Comparison of ENCODE assay signal across 25 mouse cellular contexts in the genomic region with DNA sequence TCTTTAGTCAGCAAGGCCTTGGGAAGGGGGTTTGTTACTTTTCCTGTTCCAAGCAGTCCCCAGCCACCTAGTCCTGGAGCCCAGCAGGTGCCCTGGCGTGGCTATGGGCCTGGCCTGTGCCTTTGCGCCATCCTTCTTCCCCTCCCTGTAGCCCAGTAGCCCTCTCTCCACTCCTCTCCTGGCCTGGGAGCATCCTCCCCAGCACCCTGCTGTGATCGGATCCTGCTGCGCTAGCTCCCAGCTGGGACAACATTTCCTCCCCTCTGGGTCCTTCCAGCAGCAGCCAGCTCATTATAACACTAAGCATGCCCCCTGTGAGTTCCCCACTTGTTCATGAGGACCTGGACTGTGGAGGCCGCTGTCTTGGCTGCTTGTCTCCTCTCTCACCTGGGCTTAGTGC. TPM values are rescaled to one million over a fixed set of nuclear protein-coding genes. Genes with fewer than 3 reads are reported as not detected.
"Had no signal": no experiment of that assay in that cellular context is flagged by ENCODE, and none has a peak within 500 bp of the region (broad histone marks: within the 10 kb centered on the region; RNA-seq: fewer than 3 reads in every experiment).

No protein-coding gene starts in this region.

- H3K4me3 ChIP-seq: limb, embryonic 10.5 days; limb, embryonic 13.5 days; liver, embryonic 12.5 days; liver, embryonic 15.5 days; lung, embryonic 15.5 days; midbrain, embryonic 12.5 days had no signal

- H3K9me3 ChIP-seq: limb, embryonic 10.5 days; limb, embryonic 13.5 days; liver, embryonic 12.5 days; liver, embryonic 15.5 days; lung, embryonic 15.5 days; megakaryocyte, embryonic 14.5 days; midbrain, embryonic 12.5 days had no signal

- ATAC-seq: liver, embryonic 12.5 days had no signal

- DNase-seq: kidney, adult 18-20 months; kidney, adult 9 months; kidney, postnatal 14 days; kidney, postnatal 4 days; layer of hippocampus, postnatal 36 days; liver; lung, adult 18-20 months; lung, postnatal 10 days; lung, postnatal 36 days; thymus, adult 2 months; thymus, postnatal 14 days; thymus, postnatal 4 days had no signal

- H3K4me2 ChIP-seq: limb, embryonic 13.5 days; liver, embryonic 12.5 days; liver, embryonic 15.5 days; lung, embryonic 15.5 days; midbrain, embryonic 12.5 days had no signal

- H3K27ac ChIP-seq: limb, embryonic 10.5 days; limb, embryonic 13.5 days; liver, embryonic 12.5 days; liver, embryonic 15.5 days; lung, embryonic 15.5 days; midbrain, embryonic 12.5 days had no signal

- H3K27me3 ChIP-seq: limb, embryonic 13.5 days; liver, embryonic 12.5 days; liver, embryonic 15.5 days; lung, embryonic 15.5 days; megakaryocyte, embryonic 14.5 days; midbrain, embryonic 12.5 days had no signal

- H3K4me1 ChIP-seq: limb, embryonic 13.5 days; midbrain, embryonic 12.5 days had no signal

- H3K9ac ChIP-seq: limb, embryonic 13.5 days; liver, embryonic 12.5 days; liver, embryonic 15.5 days; lung, embryonic 15.5 days; midbrain, embryonic 12.5 days had no signal

RNA-seq across cellular contexts. Expression of a gene that starts 50.0 kb away (rescaled TPM):
- total RNA-seq: layer of hippocampus, adult 18-20 months; layer of hippocampus, postnatal 10 days; layer of hippocampus, postnatal 36 days; left cerebral cortex, postnatal 25 days; midbrain, postnatal 0 days had no signal
- polyA plus RNA-seq: midbrain, postnatal 0 days; small intestine, adult 2 months; spleen, adult 2 months; thymus, adult 2 months had no signal
